Mouse (Mus musculus): ENCODE data around the gene Ccdc30. TPM values are rescaled to one million over a fixed set of nuclear protein-coding genes. Genes with fewer than 3 reads are reported as not detected.
A peak's percentile ranks its signal among the peaks of the same experiment; 100 is the strongest.

The Ccdc30 gene
- polyA plus RNA-seq, 1 experiment from 2014 or later: 20.6 TPM

- Histone ChIP-seq H3K9me3 (ENCODE audit: control insufficient read depth, low read length) (no peaks in the 10 kb centered on the region), H3K36me3 (ENCODE audit: control insufficient read depth, insufficient read depth, low read length) (no peaks in the 10 kb centered on the region), H3K9ac (replicated peaks; ENCODE audit: low read length) (no peak overlapping the region), H3K4me1 (ENCODE audit: control insufficient read depth, insufficient read depth, low read length) (peaks cover 6% of the 10 kb centered on the region; the same call in 1 of the 2 replicates), H3K4me2 (ENCODE audit: low read length) (no peak overlapping the region), H3K27me3 (ENCODE audit: control insufficient read depth, insufficient read depth, low read length) (no peaks in the 10 kb centered on the region), H3K27ac (replicated peaks; ENCODE audit: low read depth, low read length) (no peak overlapping the region), H3K4me3 (replicated peaks; ENCODE audit: low read depth, low read length) (no peak overlapping the region)
- DNase-seq: no peak
- WGBS: 75% methylated on average over 7 of the region's 7 CpGs
- ATAC-seq (ENCODE audit: low FRiP score, low TSS enrichment): no peak
Measured at GRCm38 (mm10) chr4:119450436-119450835, 35.1 kb upstream of the Ccdc30 start.

GRCm38 (mm10) chr4:119447786-119448185 lies 32.5 kb upstream of the Ccdc30 start:
- Histone ChIP-seq H3K4me1 (ENCODE audit: control insufficient read depth, insufficient read depth, low read length) (no peaks in the 10 kb centered on the region), H3K4me3 (replicated peaks; ENCODE audit: low read depth, low read length) (no peak overlapping the region), H3K4me2 (ENCODE audit: low read length) (no peak overlapping the region), H3K27me3 (ENCODE audit: control insufficient read depth, insufficient read depth, low read length) (no peaks in the 10 kb centered on the region), H3K9me3 (ENCODE audit: control insufficient read depth, low read length) (no peaks in the 10 kb centered on the region), H3K27ac (replicated peaks; ENCODE audit: low read depth, low read length) (no peak overlapping the region), H3K36me3 (ENCODE audit: control insufficient read depth, insufficient read depth, low read length) (no peaks in the 10 kb centered on the region), H3K9ac (replicated peaks; ENCODE audit: low read length) (no peak overlapping the region)
- ATAC-seq (ENCODE audit: low FRiP score, low TSS enrichment) (no peak), DNase-seq (no peak)
- 82% methylated on average over 3 of the region's 3 CpGs for WGBS

DNA sequence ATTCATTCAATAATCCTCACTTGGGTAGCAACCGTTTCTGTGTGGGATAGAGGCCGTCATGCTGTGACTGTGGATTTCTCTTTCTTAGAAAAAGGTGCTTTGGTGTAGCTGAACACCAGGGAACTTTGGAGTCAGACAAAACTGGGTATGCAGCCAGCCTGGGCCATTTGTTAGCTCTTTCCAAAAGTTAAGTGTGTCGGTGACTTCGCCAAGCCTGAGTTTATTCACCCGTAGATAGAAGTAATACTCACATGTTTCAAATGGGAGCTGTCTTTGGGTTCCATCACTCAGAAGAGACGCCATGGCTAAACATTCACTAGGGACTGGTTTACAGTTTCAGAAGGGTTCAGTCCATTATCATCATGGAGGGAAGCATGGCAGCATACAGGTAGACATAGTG lies 31.9 kb upstream of the Ccdc30 start:
- Histone ChIP-seq H3K27me3 (ENCODE audit: control insufficient read depth, insufficient read depth, low read length) (no peaks in the 10 kb centered on the region), H3K36me3 (ENCODE audit: control insufficient read depth, insufficient read depth, low read length) (no peaks in the 10 kb centered on the region), H3K4me1 (ENCODE audit: control insufficient read depth, insufficient read depth, low read length) (no peaks in the 10 kb centered on the region), H3K4me3 (replicated peaks; ENCODE audit: low read depth, low read length) (no peak overlapping the region), H3K27ac (replicated peaks; ENCODE audit: low read depth, low read length) (no peak overlapping the region), H3K9me3 (ENCODE audit: control insufficient read depth, low read length) (no peaks in the 10 kb centered on the region), H3K9ac (replicated peaks; ENCODE audit: low read length) (no peak overlapping the region), H3K4me2 (ENCODE audit: low read length) (no peak overlapping the region)
- ATAC-seq (ENCODE audit: low FRiP score, low TSS enrichment) (no peak), DNase-seq (no peak)
- 91% methylated on average over 6 of the region's 6 CpGs for WGBS

DNA sequence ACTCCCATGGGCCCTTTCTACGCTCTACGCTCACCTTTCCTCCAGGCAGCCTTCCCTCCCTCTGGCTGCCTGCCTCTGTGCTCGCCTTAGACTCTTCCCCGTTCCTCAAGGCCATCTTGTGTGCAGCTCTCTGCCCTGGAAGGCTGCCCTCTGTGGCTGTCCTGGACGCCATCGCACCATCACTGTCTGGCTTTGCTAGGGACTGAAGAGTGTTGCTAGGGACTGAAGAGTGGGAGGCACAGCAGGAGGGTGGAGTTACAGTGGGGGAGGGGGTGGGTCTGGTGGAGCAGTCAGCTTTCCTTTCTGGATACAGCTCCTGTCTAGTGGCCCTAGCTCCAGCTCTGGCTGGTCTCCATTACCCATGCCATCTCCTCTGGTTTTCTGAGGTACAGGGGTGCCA lies 27.2 kb upstream of the Ccdc30 start:
- Histone ChIP-seq H3K36me3 (ENCODE audit: control insufficient read depth, insufficient read depth, low read length) (no peaks in the 10 kb centered on the region), H3K4me1 (ENCODE audit: control insufficient read depth, insufficient read depth, low read length) (no peaks in the 10 kb centered on the region), H3K4me3 (replicated peaks; ENCODE audit: low read depth, low read length) (no peak overlapping the region), H3K4me2 (ENCODE audit: low read length) (no peak overlapping the region), H3K27me3 (ENCODE audit: control insufficient read depth, insufficient read depth, low read length) (no peaks in the 10 kb centered on the region), H3K9ac (replicated peaks; ENCODE audit: low read length) (no peak overlapping the region), H3K9me3 (ENCODE audit: control insufficient read depth, low read length) (no peaks in the 10 kb centered on the region), H3K27ac (replicated peaks; ENCODE audit: low read depth, low read length) (no peak overlapping the region)
- DNase-seq (no peak), ATAC-seq (ENCODE audit: low FRiP score, low TSS enrichment) (no peak)
- WGBS: 48% methylated on average over 6 of the region's 6 CpGs

DNA sequence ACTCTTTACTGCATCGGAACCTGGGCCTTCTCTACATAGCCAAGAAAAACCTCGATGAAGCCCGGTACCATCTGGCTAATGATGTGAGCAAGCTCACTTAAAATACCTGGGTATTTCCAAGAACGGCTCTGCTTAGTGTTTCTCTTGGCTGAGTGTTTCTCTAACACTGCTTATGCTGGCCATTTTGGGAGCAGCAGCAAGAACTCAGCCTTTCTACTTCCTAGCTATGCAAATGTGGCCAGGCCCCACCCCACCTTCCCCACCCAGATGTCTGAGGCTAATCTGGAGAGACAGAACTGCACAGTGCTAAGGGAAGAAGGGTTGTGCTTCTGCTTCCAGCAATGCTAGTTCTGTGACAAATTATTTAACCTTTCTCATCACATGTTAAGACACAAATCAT lies 26.5 kb upstream of the Ccdc30 start:
- Histone ChIP-seq H3K4me1 (ENCODE audit: control insufficient read depth, insufficient read depth, low read length) (no peaks in the 10 kb centered on the region), H3K9ac (replicated peaks; ENCODE audit: low read length) (no peak overlapping the region), H3K36me3 (ENCODE audit: control insufficient read depth, insufficient read depth, low read length) (no peaks in the 10 kb centered on the region), H3K4me3 (replicated peaks; ENCODE audit: low read depth, low read length) (no peak overlapping the region), H3K27ac (replicated peaks; ENCODE audit: low read depth, low read length) (no peak overlapping the region), H3K4me2 (ENCODE audit: low read length) (no peak overlapping the region), H3K9me3 (ENCODE audit: control insufficient read depth, low read length) (no peaks in the 10 kb centered on the region), H3K27me3 (ENCODE audit: control insufficient read depth, insufficient read depth, low read length) (no peaks in the 10 kb centered on the region)
- ATAC-seq (ENCODE audit: low FRiP score, low TSS enrichment) (no peak), DNase-seq (no peak)
- 94% methylated on average over 4 of the region's 4 CpGs for WGBS

- H3K4me2 ChIP-seq (ENCODE audit: low read length): no peak overlapping the region
- ATAC-seq (ENCODE audit: low FRiP score, low TSS enrichment) (no peak), DNase-seq (no peak)
- no peaks in the 10 kb centered on the region for H3K4me1 ChIP-seq (ENCODE audit: control insufficient read depth, insufficient read depth, low read length)
- no peak overlapping the region for H3K4me3 ChIP-seq (replicated peaks; ENCODE audit: low read depth, low read length)
- H3K36me3 ChIP-seq (ENCODE audit: control insufficient read depth, insufficient read depth, low read length): no peaks in the 10 kb centered on the region
- 89% methylated on average over 2 of the region's 2 CpGs for WGBS
- no peaks in the 10 kb centered on the region for H3K27me3 ChIP-seq (ENCODE audit: control insufficient read depth, insufficient read depth, low read length)
- no peak overlapping the region for H3K9ac ChIP-seq (replicated peaks; ENCODE audit: low read length)
- H3K9me3 ChIP-seq (ENCODE audit: control insufficient read depth, low read length): 0 out of 2 replicates have a peak, but pooled peaks cover 5% of the 10 kb centered on the region
- H3K27ac ChIP-seq (replicated peaks; ENCODE audit: low read depth, low read length): no peak overlapping the region
Measured at GRCm38 (mm10) chr4:119437936-119438335, 22.6 kb upstream of the Ccdc30 start.

- no peaks in the 10 kb centered on the region for H3K27me3 ChIP-seq (ENCODE audit: control insufficient read depth, insufficient read depth, low read length)
- no peak overlapping the region for H3K27ac ChIP-seq (replicated peaks; ENCODE audit: low read depth, low read length)
- H3K4me1 ChIP-seq (ENCODE audit: control insufficient read depth, insufficient read depth, low read length): no peaks in the 10 kb centered on the region
- no peak overlapping the region for H3K4me2 ChIP-seq (ENCODE audit: low read length)
- H3K9ac ChIP-seq (replicated peaks; ENCODE audit: low read length): no peak overlapping the region
- no peaks in the 10 kb centered on the region for H3K36me3 ChIP-seq (ENCODE audit: control insufficient read depth, insufficient read depth, low read length)
- ATAC-seq (ENCODE audit: low FRiP score, low TSS enrichment): no peak
- DNase-seq: peak; percentile 65
- 35% methylated on average over 5 of the region's 5 CpGs for WGBS
- 0 out of 2 replicates have a peak, but pooled peaks cover under 1% of the 10 kb centered on the region for H3K9me3 ChIP-seq (ENCODE audit: control insufficient read depth, low read length)
- no peak overlapping the region for H3K4me3 ChIP-seq (replicated peaks; ENCODE audit: low read depth, low read length)
Measured at GRCm38 (mm10) chr4:119430678-119431077, 15.4 kb upstream of the Ccdc30 start.

DNA sequence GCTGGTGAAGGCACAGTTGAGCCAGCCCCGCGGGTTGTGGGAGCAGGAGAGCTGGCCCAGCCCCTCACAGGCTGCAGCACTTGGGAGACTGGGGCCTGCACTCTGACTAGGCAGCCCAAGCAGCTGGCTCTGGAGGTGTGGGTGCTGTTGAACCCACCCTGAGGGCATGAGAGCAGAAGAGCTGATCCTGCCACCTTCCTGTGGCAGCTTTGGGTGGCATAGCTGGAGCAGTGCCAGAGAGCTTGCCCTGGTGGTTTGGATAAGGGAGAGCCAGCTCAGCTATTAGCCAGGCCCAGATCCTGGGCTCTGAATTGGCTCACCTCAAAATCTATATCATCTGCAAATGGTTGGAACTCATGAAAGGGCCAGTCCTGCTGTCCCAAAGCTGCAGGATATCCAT lies 12.4 kb upstream of the Ccdc30 start:
- Histone ChIP-seq H3K27ac (replicated peaks; ENCODE audit: low read depth, low read length) (no peak overlapping the region), H3K4me1 (ENCODE audit: control insufficient read depth, insufficient read depth, low read length) (peaks cover 7% of the 10 kb centered on the region), H3K36me3 (ENCODE audit: control insufficient read depth, insufficient read depth, low read length) (no peaks in the 10 kb centered on the region), H3K27me3 (ENCODE audit: control insufficient read depth, insufficient read depth, low read length) (no peaks in the 10 kb centered on the region), H3K9me3 (ENCODE audit: control insufficient read depth, low read length) (no peaks in the 10 kb centered on the region), H3K4me2 (ENCODE audit: low read length) (no peak overlapping the region), H3K9ac (replicated peaks; ENCODE audit: low read length) (no peak overlapping the region), H3K4me3 (replicated peaks; ENCODE audit: low read depth, low read length) (no peak overlapping the region)
- ATAC-seq (ENCODE audit: low FRiP score, low TSS enrichment): no peak
- DNase-seq: no peak
- 59% methylated on average over 2 of the region's 2 CpGs for WGBS

DNA sequence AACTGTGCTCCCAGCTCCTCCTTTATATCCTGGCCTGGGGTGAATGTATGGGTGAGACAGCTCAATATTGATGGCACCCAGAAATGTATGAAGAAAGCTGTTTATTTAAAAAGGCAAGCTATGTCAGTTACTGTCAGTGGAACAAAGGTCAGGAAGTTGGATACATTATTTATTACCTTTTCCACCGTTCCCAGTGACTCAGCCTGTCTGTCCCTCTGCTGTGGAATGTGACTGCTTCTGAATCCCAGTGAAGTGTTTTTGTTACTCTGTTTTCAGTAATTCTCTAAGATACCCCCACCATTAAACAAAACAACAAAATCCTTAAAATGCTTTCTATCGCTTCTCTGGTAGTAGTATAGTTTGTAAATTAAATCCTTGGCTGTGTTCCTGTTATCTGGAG lies 10.3 kb upstream of the Ccdc30 start:
- no peaks in the 10 kb centered on the region for H3K27me3 ChIP-seq (ENCODE audit: control insufficient read depth, insufficient read depth, low read length)
- ATAC-seq (ENCODE audit: low FRiP score, low TSS enrichment) (no peak), DNase-seq (no peak)
- 69% methylated on average over 2 of the region's 2 CpGs for WGBS
- no peaks in the 10 kb centered on the region for H3K36me3 ChIP-seq (ENCODE audit: control insufficient read depth, insufficient read depth, low read length)
- no peak overlapping the region for H3K4me3 ChIP-seq (replicated peaks; ENCODE audit: low read depth, low read length)
- no peaks in the 10 kb centered on the region for H3K9me3 ChIP-seq (ENCODE audit: control insufficient read depth, low read length)
- H3K4me2 ChIP-seq (ENCODE audit: low read length): no peak overlapping the region
- H3K9ac ChIP-seq (replicated peaks; ENCODE audit: low read length): no peak overlapping the region
- H3K4me1 ChIP-seq (ENCODE audit: control insufficient read depth, insufficient read depth, low read length): peaks cover 16% of the 10 kb centered on the region
- no peak overlapping the region for H3K27ac ChIP-seq (replicated peaks; ENCODE audit: low read depth, low read length)

Measured in midbrain, embryonic 14.5 days (tissue).